Mouse (Mus musculus) liver, embryonic 14.5 days (tissue): ENCODE results near the gene Otogl.

Experiments
- CTCF ChIP-seq: IDR thresholded peaks from 2 replicates; pipeline ENCODE4 v1.5.1; 2016; ENCODE audit warnings: antibody characterized with exemption, low read depth, control low read depth
- EP300 ChIP-seq: IDR thresholded peaks from 2 replicates; pipeline ENCODE4 v1.6.1; 2016; ENCODE audit warnings: antibody characterized with exemption, low read depth

GRCm38 (mm10) chr10:107834452-107835239 lies 77.3 kb downstream of the Otogl start:
- TF ChIP-seq EP300 (no peak), CTCF (no peak)
